Mouse (Mus musculus): Measurements from ENCODE around the gene Samd11. TPM values are rescaled to one million over a fixed set of nuclear protein-coding genes. Genes with fewer than 3 reads are reported as not detected.
A peak's percentile ranks its signal among the peaks of the same experiment; 100 is the strongest.

Gene Samd11
- polyA plus RNA-seq, 1 experiment = 0.34 TPM

GRCm38 (mm10) chr4:156236651-156237447 is 18.6 kb downstream of the Samd11 start:
- Histone ChIP-seq H3K27ac (ENCODE audit: insufficient read depth, low read depth, low read length) (no peak overlapping the region), H3K4me1 (ENCODE audit: control insufficient read depth, insufficient read depth, insufficient read length, low read length) (peaks cover 3% of the 10 kb centered on the region), H3K27me3 (ENCODE audit: control insufficient read depth, insufficient read depth, low read length) (no peaks in the 10 kb centered on the region), H3K4me3 (ENCODE audit: low read depth, low read length) (peak overlapping the region; percentile 71), H3K36me3 (ENCODE audit: control insufficient read depth, insufficient read depth, low read length) (peaks cover 26% of the 10 kb centered on the region)
- TF ChIP-seq CTCF (IDR thresholded peaks at IDR 0.05; ENCODE audit: extremely low read depth, insufficient read length, insufficient replicate concordance, low read depth, low read length) = no peak
- TF ChIP-seq POLR2A (IDR thresholded peaks at IDR 0.05; ENCODE audit: low read depth, low read length) = no peak
- 21% methylated on average over 55 of the region's 60 CpGs for WGBS

- peak within 1 kb of the TSS; percentile 58 for H3K27ac ChIP-seq (ENCODE audit: insufficient read depth, low read depth, low read length)
Measured at GRCm38 (mm10) chr4:156235808-156236533, 19.5 kb downstream of the Samd11 start, which contains the start of gene Noc2l. TSS of gene Noc2l (plus strand) at chr4:156236010.

GRCm38 (mm10) chr4:156235360-156235770 is 20.1 kb downstream of the Samd11 start:
- Histone ChIP-seq H3K27ac (ENCODE audit: insufficient read depth, low read depth, low read length) (peak overlapping the region; percentile 50), H3K36me3 (ENCODE audit: control insufficient read depth, insufficient read depth, low read length) (peaks cover 19% of the 10 kb centered on the region), H3K4me3 (ENCODE audit: low read depth, low read length) (peak overlapping the region; percentile 71), H3K27me3 (ENCODE audit: control insufficient read depth, insufficient read depth, low read length) (no peaks in the 10 kb centered on the region), H3K4me1 (ENCODE audit: control insufficient read depth, insufficient read depth, insufficient read length, low read length) (peaks cover 3% of the 10 kb centered on the region)
- TF ChIP-seq POLR2A (IDR thresholded peaks at IDR 0.05; ENCODE audit: low read depth, low read length) = no peak
- no peak for TF ChIP-seq CTCF (IDR thresholded peaks at IDR 0.05; ENCODE audit: extremely low read depth, insufficient read length, insufficient replicate concordance, low read depth, low read length)
- WGBS = under 1% methylated on average over 15 of the region's 15 CpGs

More at GRCm38 (mm10) chr4:156235808-156236533, 19.5 kb downstream of the Samd11 start, which contains the start of gene Noc2l:
- Histone ChIP-seq H3K36me3 (ENCODE audit: control insufficient read depth, insufficient read depth, low read length) (peaks cover 23% of the 10 kb centered on the region), H3K27me3 (ENCODE audit: control insufficient read depth, insufficient read depth, low read length) (no peaks in the 10 kb centered on the region), H3K4me1 (ENCODE audit: control insufficient read depth, insufficient read depth, insufficient read length, low read length) (peaks cover 3% of the 10 kb centered on the region), H3K4me3 (ENCODE audit: low read depth, low read length) (peak within 1 kb of the TSS; percentile 71)
- under 1% methylated on average over 90 of the region's 90 CpGs for WGBS
- TF ChIP-seq POLR2A (IDR thresholded peaks at IDR 0.05; ENCODE audit: low read depth, low read length) = 0 out of 2 replicates have a peak, but pooled peaks have one; percentile 28
- no peak for TF ChIP-seq CTCF (IDR thresholded peaks at IDR 0.05; ENCODE audit: extremely low read depth, insufficient read length, insufficient replicate concordance, low read depth, low read length)

- TF ChIP-seq POLR2A (IDR thresholded peaks at IDR 0.05; ENCODE audit: low read depth, low read length) = no peak
- TF ChIP-seq CTCF (IDR thresholded peaks at IDR 0.05; ENCODE audit: extremely low read depth, insufficient read length, insufficient replicate concordance, low read depth, low read length) = no peak
- WGBS = under 1% methylated on average over 38 of the region's 48 CpGs
- H3K4me1 ChIP-seq (ENCODE audit: control insufficient read depth, insufficient read depth, insufficient read length, low read length) = peaks cover 3% of the 10 kb centered on the region
- peak within 1 kb of the TSS; percentile 71 for H3K4me3 ChIP-seq (ENCODE audit: low read depth, low read length)
- peak within 1 kb of the TSS; percentile 50 for H3K27ac ChIP-seq (ENCODE audit: insufficient read depth, low read depth, low read length)
- H3K27me3 ChIP-seq (ENCODE audit: control insufficient read depth, insufficient read depth, low read length) = no peaks in the 10 kb centered on the region
- peaks cover 16% of the 10 kb centered on the region for H3K36me3 ChIP-seq (ENCODE audit: control insufficient read depth, insufficient read depth, low read length)
Measured at GRCm38 (mm10) chr4:156234701-156235213, 20.7 kb downstream of the Samd11 start, which contains the start of gene Plekhn1. TSS of gene Plekhn1 (minus strand) at chr4:156234857.

- Histone ChIP-seq H3K4me3 (ENCODE audit: low read depth, low read length) (peak overlapping the region; percentile 62), H3K4me1 (ENCODE audit: control insufficient read depth, insufficient read depth, insufficient read length, low read length) (peaks cover 3% of the 10 kb centered on the region), H3K36me3 (ENCODE audit: control insufficient read depth, insufficient read depth, low read length) (peaks cover 9% of the 10 kb centered on the region), H3K27ac (ENCODE audit: insufficient read depth, low read depth, low read length) (no peak overlapping the region), H3K27me3 (ENCODE audit: control insufficient read depth, insufficient read depth, low read length) (no peaks in the 10 kb centered on the region)
- WGBS = 16% methylated on average over 17 of the region's 17 CpGs
- TF ChIP-seq POLR2A (IDR thresholded peaks at IDR 0.05; ENCODE audit: low read depth, low read length) (no peak), CTCF (IDR thresholded peaks at IDR 0.05; ENCODE audit: extremely low read depth, insufficient read length, insufficient replicate concordance, low read depth, low read length) (no peak)
Measured at GRCm38 (mm10) chr4:156234021-156234501, 21.4 kb downstream of the Samd11 start.

GRCm38 (mm10) chr4:156228393-156229024 is 26.9 kb downstream of the Samd11 start:
- no peak for TF ChIP-seq CTCF (IDR thresholded peaks at IDR 0.05; ENCODE audit: extremely low read depth, insufficient read length, insufficient replicate concordance, low read depth, low read length)
- peak; percentile 64; the same call in 1 of the 2 replicates for TF ChIP-seq POLR2A (IDR thresholded peaks at IDR 0.05; ENCODE audit: low read depth, low read length)
- no peaks in the 10 kb centered on the region for H3K27me3 ChIP-seq (ENCODE audit: control insufficient read depth, insufficient read depth, low read length)
- WGBS = 25% methylated on average over 12 of the region's 12 CpGs
- peaks cover 8% of the 10 kb centered on the region for H3K36me3 ChIP-seq (ENCODE audit: control insufficient read depth, insufficient read depth, low read length)
- peak overlapping the region; percentile 32 for H3K27ac ChIP-seq (ENCODE audit: insufficient read depth, low read depth, low read length)
- H3K4me3 ChIP-seq (ENCODE audit: low read depth, low read length) = peak overlapping the region; percentile 69
- peaks cover 11% of the 10 kb centered on the region for H3K4me1 ChIP-seq (ENCODE audit: control insufficient read depth, insufficient read depth, insufficient read length, low read length)
